Mouse (Mus musculus) neural tube, embryonic 12.5 days (tissue): Measurements from ENCODE around the gene Gpr84. TPM values are rescaled to one million over a fixed set of nuclear protein-coding genes. Genes with fewer than 3 reads are reported as not detected.
A peak's percentile ranks its signal among the peaks of the same experiment; 100 is the strongest.

Experiments used
- ATAC-seq: fragments of 200-750 bp; cut with Nextera tagmentation; 2 replicates; pipeline ENCODE4 v1.8.0; 2017; ENCODE audit warnings: low read depth, mild to moderate bottlenecking, moderate TSS enrichment, moderate library complexity; ENCODE audit not compliant: low FRiP score
- H3K27ac ChIP-seq: fragments of 300-500 bp; sonication (generic); 2 replicates; pipeline ENCODE4 v1.5.1; 2016
- H3K27me3 ChIP-seq: fragments of 300-500 bp; sonication (generic); replicated peaks from 2 replicates; pipeline ENCODE4 v1.6.1; 2016; ENCODE audit warnings: mild to moderate bottlenecking
- H3K36me3 ChIP-seq: fragments of 300-500 bp; sonication (generic); 2 replicates; pipeline ENCODE4 v1.6.1; 2016; ENCODE audit warnings: mild to moderate bottlenecking
- H3K4me1 ChIP-seq: fragments of 300-500 bp; sonication (generic); 2 replicates; pipeline ENCODE4 v1.6.1; 2016
- H3K4me2 ChIP-seq: fragments of 300-500 bp; sonication (generic); replicated peaks from 2 replicates; pipeline ENCODE4 v1.6.1; 2016; ENCODE audit warnings: mild to moderate bottlenecking
- H3K4me3 ChIP-seq: fragments of 300-500 bp; sonication (generic); 2 replicates; pipeline ENCODE4 v1.5.1; 2016
- H3K9ac ChIP-seq: fragments of 300-500 bp; sonication (generic); 2 replicates; pipeline ENCODE4 v1.6.1; 2016; ENCODE audit warnings: mild to moderate bottlenecking
- H3K9me3 ChIP-seq: fragments of 300-500 bp; sonication (generic); 2 replicates; pipeline ENCODE4 v1.6.1; 2016; ENCODE audit warnings: mild to moderate bottlenecking
- WGBS: fragments of 180-500 bp; shearing (Covaris S2); methylation state at CpG from one replicate; pipeline ENCODE4 v1.1.7; 2016; 5-methylcytosine and 5-hydroxymethylcytosine counted together
- polyA plus RNA-seq: library from polyadenylated mRNA; unstranded; fragments of >200 nt; fragmentation: Nextera tagmentation; extraction: Ambion mirVana; gene quantifications from 2 replicates; pipeline ENCODE4 v1.2.1, GENCODE M21; 2016

The Gpr84 gene
- polyA plus RNA-seq, 1 experiment from 2014 or later = 0.25 TPM

- no peaks in the 10 kb centered on the region; the same call in 1 of the 2 replicates for H3K27me3 ChIP-seq
- H3K9ac ChIP-seq = peak overlapping the region; percentile 54; the same call in 1 of the 2 replicates
- no peaks in the 10 kb centered on the region for H3K9me3 ChIP-seq
- peak overlapping the region; percentile 26; the same call in 1 of the 2 replicates for H3K4me3 ChIP-seq
- no peak for ATAC-seq
- WGBS = 29% methylated on average over 22 of the region's 22 CpGs
- no peak overlapping the region for H3K27ac ChIP-seq
- peak overlapping the region; percentile 68 for H3K4me2 ChIP-seq
- peaks cover 33% of the 10 kb centered on the region for H3K36me3 ChIP-seq
- H3K4me1 ChIP-seq = peaks cover 23% of the 10 kb centered on the region
Observed at GRCm38 (mm10) chr15:103314181-103314580, 3.8 kb upstream of the Gpr84 start.

GRCm38 (mm10) chr15:103313495-103314095 lies 3.2 kb upstream of the Gpr84 start:
- no peak for ATAC-seq
- H3K4me2 ChIP-seq = peak overlapping the region; percentile 68
- H3K9me3 ChIP-seq = no peaks in the 10 kb centered on the region
- H3K27ac ChIP-seq = no peak overlapping the region; the same call in 1 of the 2 replicates
- H3K4me3 ChIP-seq = peak overlapping the region; percentile 26; the same call in 1 of the 2 replicates
- H3K27me3 ChIP-seq = peaks cover 1% of the 10 kb centered on the region; the same call in 1 of the 2 replicates
- H3K4me1 ChIP-seq = peaks cover 25% of the 10 kb centered on the region
- peaks cover 32% of the 10 kb centered on the region for H3K36me3 ChIP-seq
- 11% methylated on average over 18 of the region's 18 CpGs for WGBS
- 0 out of 2 replicates have a peak overlapping the region, but pooled peaks have one; percentile 54 for H3K9ac ChIP-seq

GRCm38 (mm10) chr15:103308876-103309580 lies 1.4 kb downstream of the Gpr84 start:
- peaks cover 38% of the 10 kb centered on the region for H3K4me1 ChIP-seq
- WGBS = 68% methylated on average over 26 of the region's 26 CpGs
- H3K9me3 ChIP-seq = no peaks in the 10 kb centered on the region
- H3K27ac ChIP-seq = no peak overlapping the region
- peaks cover 3% of the 10 kb centered on the region; the same call in 1 of the 2 replicates for H3K27me3 ChIP-seq
- H3K4me3 ChIP-seq = no peak overlapping the region
- ATAC-seq = no peak
- H3K9ac ChIP-seq = peak overlapping the region; percentile 40; the same call in 1 of the 2 replicates
- H3K4me2 ChIP-seq = peak overlapping the region; percentile 30
- H3K36me3 ChIP-seq = no peaks in the 10 kb centered on the region

GRCm38 (mm10) chr15:103308056-103308875 lies 2.1 kb downstream of the Gpr84 start:
- peaks cover 3% of the 10 kb centered on the region; the same call in 1 of the 2 replicates for H3K27me3 ChIP-seq
- H3K36me3 ChIP-seq = no peaks in the 10 kb centered on the region
- peak overlapping the region; percentile 40; the same call in 1 of the 2 replicates for H3K9ac ChIP-seq
- peak overlapping the region; percentile 30 for H3K4me2 ChIP-seq
- H3K4me3 ChIP-seq = no peak overlapping the region
- no peak overlapping the region for H3K27ac ChIP-seq
- H3K9me3 ChIP-seq = no peaks in the 10 kb centered on the region
- 45% methylated on average over 28 of the region's 28 CpGs for WGBS
- no peak for ATAC-seq
- peaks cover 41% of the 10 kb centered on the region for H3K4me1 ChIP-seq

- Histone ChIP-seq H3K36me3 (no peaks in the 10 kb centered on the region), H3K27ac (no peak overlapping the region), H3K9me3 (no peaks in the 10 kb centered on the region), H3K27me3 (peaks cover 3% of the 10 kb centered on the region; the same call in 1 of the 2 replicates), H3K4me2 (peak overlapping the region; percentile 35), H3K9ac (0 out of 2 replicates have a peak overlapping the region, but pooled peaks have one; percentile 19), H3K4me1 (peaks cover 52% of the 10 kb centered on the region), H3K4me3 (no peak overlapping the region)
- no peak for ATAC-seq
- under 1% methylated on average over 7 of the region's 7 CpGs for WGBS
Observed at GRCm38 (mm10) chr15:103307125-103307524, 3.3 kb downstream of the Gpr84 start.

GRCm38 (mm10) chr15:103305792-103306645 lies 4.4 kb downstream of the Gpr84 start:
- peaks cover 3% of the 10 kb centered on the region; the same call in 1 of the 2 replicates for H3K27me3 ChIP-seq
- no peaks in the 10 kb centered on the region for H3K36me3 ChIP-seq
- H3K4me3 ChIP-seq = peak overlapping the region; percentile 25
- H3K9ac ChIP-seq = peak overlapping the region; percentile 59
- no peaks in the 10 kb centered on the region for H3K9me3 ChIP-seq
- 16% methylated on average over 8 of the region's 8 CpGs for WGBS
- no peak for ATAC-seq
- peaks cover 63% of the 10 kb centered on the region for H3K4me1 ChIP-seq
- peak overlapping the region; percentile 66 for H3K4me2 ChIP-seq
- H3K27ac ChIP-seq = peak overlapping the region; percentile 99

GRCm38 (mm10) chr15:103305070-103305678 lies 5.2 kb downstream of the Gpr84 start:
- H3K27me3 ChIP-seq = peaks cover 3% of the 10 kb centered on the region; the same call in 1 of the 2 replicates
- H3K9me3 ChIP-seq = no peaks in the 10 kb centered on the region
- H3K4me1 ChIP-seq = peaks cover 71% of the 10 kb centered on the region
- peak; percentile 90 for ATAC-seq
- H3K27ac ChIP-seq = peak overlapping the region; percentile 99
- H3K4me2 ChIP-seq = peak overlapping the region; percentile 66
- under 1% methylated on average over 71 of the region's 71 CpGs for WGBS
- no peaks in the 10 kb centered on the region for H3K36me3 ChIP-seq
- H3K9ac ChIP-seq = peak overlapping the region; percentile 69
- H3K4me3 ChIP-seq = peak overlapping the region; percentile 25

- WGBS = 0% methylated on average over 9 of the region's 9 CpGs
- peaks cover 3% of the 10 kb centered on the region; the same call in 1 of the 2 replicates for H3K27me3 ChIP-seq
- peak overlapping the region; percentile 69 for H3K9ac ChIP-seq
- peak overlapping the region; percentile 66 for H3K4me2 ChIP-seq
- peaks cover 77% of the 10 kb centered on the region for H3K4me1 ChIP-seq
- H3K9me3 ChIP-seq = no peaks in the 10 kb centered on the region
- H3K4me3 ChIP-seq = peak overlapping the region; percentile 25
- ATAC-seq = peak; percentile 7
- H3K36me3 ChIP-seq = no peaks in the 10 kb centered on the region
- H3K27ac ChIP-seq = peak overlapping the region; percentile 99
Observed at GRCm38 (mm10) chr15:103304616-103304969, 5.8 kb downstream of the Gpr84 start.

- peaks cover 3% of the 10 kb centered on the region; the same call in 1 of the 2 replicates for H3K27me3 ChIP-seq
- H3K9me3 ChIP-seq = no peaks in the 10 kb centered on the region
- WGBS = under 1% methylated on average over 8 of the region's 8 CpGs
- no peaks in the 10 kb centered on the region for H3K36me3 ChIP-seq
- peak overlapping the region; percentile 99 for H3K27ac ChIP-seq
- H3K4me1 ChIP-seq = peaks cover 83% of the 10 kb centered on the region
- H3K4me3 ChIP-seq = peak overlapping the region; percentile 25; the same call in 1 of the 2 replicates
- peak overlapping the region; percentile 69 for H3K9ac ChIP-seq
- no peak for ATAC-seq
- H3K4me2 ChIP-seq = peak overlapping the region; percentile 66
Observed at GRCm38 (mm10) chr15:103303916-103304615, 6.3 kb downstream of the Gpr84 start.

- Histone ChIP-seq H3K4me3 (no peak overlapping the region), H3K36me3 (no peaks in the 10 kb centered on the region), H3K27me3 (no peaks in the 10 kb centered on the region), H3K9ac (peak overlapping the region; percentile 52; the same call in 1 of the 2 replicates), H3K9me3 (no peaks in the 10 kb centered on the region), H3K27ac (peak overlapping the region; percentile 99), H3K4me1 (peaks cover 93% of the 10 kb centered on the region), H3K4me2 (peak overlapping the region; percentile 66)
- no peak for ATAC-seq
- WGBS = 3% methylated on average over 6 of the region's 6 CpGs
Observed at GRCm38 (mm10) chr15:103302341-103303021, 7.9 kb downstream of the Gpr84 start.
